Mouse (Mus musculus): Measurements from ENCODE around the gene Plekhg6. TPM values are rescaled to one million over a fixed set of nuclear protein-coding genes. Genes with fewer than 3 reads are reported as not detected.

Plekhg6 gene
- total and polyA plus RNA-seq, 2 experiments, result 3.0 to 5.9 TPM

GRCm38 (mm10) chr6:125349575-125350230 lies 30.9 kb downstream of the Plekhg6 start:
- H3K4me1 ChIP-seq (ENCODE audit: control insufficient read depth, insufficient read depth, low read length), result peaks cover 39% of the 10 kb centered on the region

GRCm38 (mm10) chr6:125348721-125349574 lies 31.6 kb downstream of the Plekhg6 start, which contains the start of gene Tnfrsf1a:
TSS of gene Tnfrsf1a (plus strand) at chr6:125349362.
- Histone ChIP-seq H3K79me2 (ENCODE audit: control insufficient read depth, insufficient read depth, low read length) (peaks cover 38% of the 10 kb centered on the region; the same call in 1 of the 2 replicates), H3K4me3 (ENCODE audit: insufficient read depth, low read depth, low read length) (peak within 1 kb of the TSS; percentile 71), H3K27me3 (ENCODE audit: control insufficient read depth, insufficient read depth, low read length) (no peaks in the 10 kb centered on the region), H3K9ac (ENCODE audit: low read depth, low read length) (peak within 1 kb of the TSS; percentile 94), H3K27ac (replicated peaks; ENCODE audit: insufficient read depth, low read depth, low read length) (peak within 1 kb of the TSS; percentile 92), H3K4me1 (ENCODE audit: control insufficient read depth, insufficient read depth, low read length) (peaks cover 32% of the 10 kb centered on the region), H3K36me3 (ENCODE audit: control insufficient read depth, insufficient read depth, low read length) (no peaks in the 10 kb centered on the region)
- no peak for DNase-seq (ENCODE audit: extremely low read depth, low read depth, low spot score)
- TF ChIP-seq CTCF (IDR thresholded peaks at IDR 0.05; ENCODE audit: low read depth, low read length) (no peak), POLR2A (IDR thresholded peaks at IDR 0.05; ENCODE audit: extremely low read depth, insufficient read depth, low read length) (no peak)
- 19% methylated on average over 22 of the region's 22 CpGs for WGBS

More at GRCm38 (mm10) chr6:125349575-125350230, 30.9 kb downstream of the Plekhg6 start:
- Histone ChIP-seq H3K27me3 (ENCODE audit: control insufficient read depth, insufficient read depth, low read length) (no peaks in the 10 kb centered on the region), H3K79me2 (ENCODE audit: control insufficient read depth, insufficient read depth, low read length) (peaks cover 38% of the 10 kb centered on the region; the same call in 1 of the 2 replicates), H3K27ac (replicated peaks; ENCODE audit: insufficient read depth, low read depth, low read length) (peak overlapping the region; percentile 92), H3K36me3 (ENCODE audit: control insufficient read depth, insufficient read depth, low read length) (no peaks in the 10 kb centered on the region), H3K4me3 (ENCODE audit: insufficient read depth, low read depth, low read length) (peak overlapping the region; percentile 71), H3K9ac (ENCODE audit: low read depth, low read length) (peak overlapping the region; percentile 94)
- under 1% methylated on average over 26 of the region's 27 CpGs for WGBS
- TF ChIP-seq CTCF (IDR thresholded peaks at IDR 0.05; ENCODE audit: low read depth, low read length), result no peak
- peak; percentile 53; the same call in 1 of the 2 replicates for TF ChIP-seq POLR2A (IDR thresholded peaks at IDR 0.05; ENCODE audit: extremely low read depth, insufficient read depth, low read length)
- peak; percentile 78 for DNase-seq (ENCODE audit: extremely low read depth, low read depth, low spot score)

GRCm38 (mm10) chr6:125346029-125346428 lies 34.6 kb downstream of the Plekhg6 start:
- no peak overlapping the region for H3K4me3 ChIP-seq (ENCODE audit: insufficient read depth, low read depth, low read length)
- no peak for TF ChIP-seq CTCF (IDR thresholded peaks at IDR 0.05; ENCODE audit: low read depth, low read length)
- no peak for TF ChIP-seq POLR2A (IDR thresholded peaks at IDR 0.05; ENCODE audit: extremely low read depth, insufficient read depth, low read length)
- WGBS, result 30% methylated on average over 2 of the region's 2 CpGs
- no peaks in the 10 kb centered on the region for H3K27me3 ChIP-seq (ENCODE audit: control insufficient read depth, insufficient read depth, low read length)
- H3K4me1 ChIP-seq (ENCODE audit: control insufficient read depth, insufficient read depth, low read length), result peaks cover 7% of the 10 kb centered on the region
- no peak overlapping the region; the same call in 1 of the 2 replicates for H3K27ac ChIP-seq (replicated peaks; ENCODE audit: insufficient read depth, low read depth, low read length)
- H3K9ac ChIP-seq (ENCODE audit: low read depth, low read length), result no peak overlapping the region
- H3K79me2 ChIP-seq (ENCODE audit: control insufficient read depth, insufficient read depth, low read length), result peaks cover 13% of the 10 kb centered on the region; the same call in 1 of the 2 replicates
- no peaks in the 10 kb centered on the region for H3K36me3 ChIP-seq (ENCODE audit: control insufficient read depth, insufficient read depth, low read length)
- DNase-seq (ENCODE audit: extremely low read depth, low read depth, low spot score), result peak; percentile 92

GRCm38 (mm10) chr6:125345625-125346024 lies 35.0 kb downstream of the Plekhg6 start:
- Histone ChIP-seq H3K9ac (ENCODE audit: low read depth, low read length) (no peak overlapping the region), H3K27ac (replicated peaks; ENCODE audit: insufficient read depth, low read depth, low read length) (no peak overlapping the region; the same call in 1 of the 2 replicates), H3K36me3 (ENCODE audit: control insufficient read depth, insufficient read depth, low read length) (no peaks in the 10 kb centered on the region), H3K79me2 (ENCODE audit: control insufficient read depth, insufficient read depth, low read length) (peaks cover 9% of the 10 kb centered on the region; the same call in 1 of the 2 replicates), H3K27me3 (ENCODE audit: control insufficient read depth, insufficient read depth, low read length) (no peaks in the 10 kb centered on the region), H3K4me3 (ENCODE audit: insufficient read depth, low read depth, low read length) (no peak overlapping the region), H3K4me1 (ENCODE audit: control insufficient read depth, insufficient read depth, low read length) (peaks cover 7% of the 10 kb centered on the region)
- TF ChIP-seq POLR2A (IDR thresholded peaks at IDR 0.05; ENCODE audit: extremely low read depth, insufficient read depth, low read length) (no peak), CTCF (IDR thresholded peaks at IDR 0.05; ENCODE audit: low read depth, low read length) (no peak)
- peak; percentile 42 for DNase-seq (ENCODE audit: extremely low read depth, low read depth, low spot score)
- WGBS, result 74% methylated on average over 1 of the region's 1 CpGs

- Histone ChIP-seq H3K27me3 (ENCODE audit: control insufficient read depth, insufficient read depth, low read length) (no peaks in the 10 kb centered on the region), H3K4me1 (ENCODE audit: control insufficient read depth, insufficient read depth, low read length) (peaks cover 7% of the 10 kb centered on the region), H3K36me3 (ENCODE audit: control insufficient read depth, insufficient read depth, low read length) (no peaks in the 10 kb centered on the region), H3K79me2 (ENCODE audit: control insufficient read depth, insufficient read depth, low read length) (peaks cover 1% of the 10 kb centered on the region; the same call in 1 of the 2 replicates), H3K4me3 (ENCODE audit: insufficient read depth, low read depth, low read length) (no peak overlapping the region), H3K27ac (replicated peaks; ENCODE audit: insufficient read depth, low read depth, low read length) (no peak overlapping the region), H3K9ac (ENCODE audit: low read depth, low read length) (no peak overlapping the region)
- 81% methylated on average over 4 of the region's 4 CpGs for WGBS
- no peak for DNase-seq (ENCODE audit: extremely low read depth, low read depth, low spot score)
- TF ChIP-seq CTCF (IDR thresholded peaks at IDR 0.05; ENCODE audit: low read depth, low read length), result no peak
- no peak for TF ChIP-seq POLR2A (IDR thresholded peaks at IDR 0.05; ENCODE audit: extremely low read depth, insufficient read depth, low read length)
These were observed 35.7 kb downstream of the Plekhg6 start for GRCm38 (mm10) chr6:125344866-125345265.
